Mouse (Mus musculus) T-helper 1 cell (primary cell): ENCODE measurements around the gene Mfsd6.
"Not testable (repeated sequence)": the region's sequence is repeated elsewhere in the genome, so short reads cannot be mapped to it uniquely, and the experiment has no call there.

ENCODE experiments used
- in situ Hi-C: fragments of 300-600 bp; cut with MboI, MseI; formaldehyde crosslinking; loops from one replicate; pipeline ENCODE4 v1.15.1; 2025; ENCODE audit warnings: high pct_unique_total_duplicates

Mfsd6 gene

GRCm38 (mm10) chr1:52708745-52709144, 18.5 kb downstream of the Mfsd6 start:
- in situ Hi-C loops, result no loop called here

GRCm38 (mm10) chr1:52707030-52707429, 20.2 kb downstream of the Mfsd6 start:
- in situ Hi-C loops, result no loop called here

- in situ Hi-C loops, result no loop called here
Measured at GRCm38 (mm10) chr1:52702738-52703491, 24.3 kb downstream of the Mfsd6 start.

- in situ Hi-C loops, result no loop called here
Measured at GRCm38 (mm10) chr1:52701941-52702340, 25.3 kb downstream of the Mfsd6 start.

- in situ Hi-C loops, result not testable (repeated sequence)
Measured at GRCm38 (mm10) chr1:52694456-52694855, 32.8 kb downstream of the Mfsd6 start.

GRCm38 (mm10) chr1:52687636-52688035, 39.6 kb downstream of the Mfsd6 start:
- in situ Hi-C loops, result no loop called here

GRCm38 (mm10) chr1:52683550-52683949, 43.7 kb downstream of the Mfsd6 start:
- in situ Hi-C loops, result no loop called here

GRCm38 (mm10) chr1:52676621-52677020, 50.6 kb downstream of the Mfsd6 start:
- in situ Hi-C loops, result no loop called here

- in situ Hi-C loops, result no loop called here
Measured at GRCm38 (mm10) chr1:52675561-52676551, 51.4 kb downstream of the Mfsd6 start.

GRCm38 (mm10) chr1:52669931-52670330, 57.3 kb downstream of the Mfsd6 start:
- in situ Hi-C loops, result no loop called here

- in situ Hi-C loops, result no loop called here
Measured at GRCm38 (mm10) chr1:52668743-52669323, 58.4 kb downstream of the Mfsd6 start.

- in situ Hi-C loops, result loop anchor here (5.0 kb wide), 1 partner anchor 34 kb away; no protein-coding TSS in a partner anchor
Measured at GRCm38 (mm10) chr1:52663228-52663627, 64.0 kb downstream of the Mfsd6 start.

GRCm38 (mm10) chr1:52660765-52661164, 66.5 kb downstream of the Mfsd6 start:
- in situ Hi-C loops, result loop anchor here (5.0 kb wide), 1 partner anchor 37 kb away; no protein-coding TSS in a partner anchor

GRCm38 (mm10) chr1:52660278-52660677, 67.0 kb downstream of the Mfsd6 start:
- in situ Hi-C loops, result loop anchor here (5.0 kb wide), 1 partner anchor 37 kb away; no protein-coding TSS in a partner anchor

GRCm38 (mm10) chr1:52658160-52658559, 69.1 kb downstream of the Mfsd6 start:
- in situ Hi-C loops, result no loop called here

- in situ Hi-C loops, result no loop called here
Measured at GRCm38 (mm10) chr1:52655153-52655552, 72.1 kb downstream of the Mfsd6 start.

GRCm38 (mm10) chr1:52653366-52653765, 73.9 kb downstream of the Mfsd6 start:
- in situ Hi-C loops, result no loop called here

GRCm38 (mm10) chr1:52652601-52653253, 74.5 kb downstream of the Mfsd6 start:
- in situ Hi-C loops, result no loop called here

GRCm38 (mm10) chr1:52650066-52650465, 77.2 kb downstream of the Mfsd6 start:
- in situ Hi-C loops, result no loop called here

GRCm38 (mm10) chr1:52648153-52649027, 78.9 kb downstream of the Mfsd6 start:
- in situ Hi-C loops, result loop anchor here (5.0 kb wide), 2 partner anchors 89 to 304 kb away; no protein-coding TSS in a partner anchor
